Mouse (Mus musculus): ENCODE measurements around the gene Vdac2. TPM values are rescaled to one million over a fixed set of nuclear protein-coding genes. Genes with fewer than 3 reads are reported as not detected.

Gene Vdac2
- 195 TPM for polyA plus RNA-seq (2017; shearing (Covaris generic))

DNA sequence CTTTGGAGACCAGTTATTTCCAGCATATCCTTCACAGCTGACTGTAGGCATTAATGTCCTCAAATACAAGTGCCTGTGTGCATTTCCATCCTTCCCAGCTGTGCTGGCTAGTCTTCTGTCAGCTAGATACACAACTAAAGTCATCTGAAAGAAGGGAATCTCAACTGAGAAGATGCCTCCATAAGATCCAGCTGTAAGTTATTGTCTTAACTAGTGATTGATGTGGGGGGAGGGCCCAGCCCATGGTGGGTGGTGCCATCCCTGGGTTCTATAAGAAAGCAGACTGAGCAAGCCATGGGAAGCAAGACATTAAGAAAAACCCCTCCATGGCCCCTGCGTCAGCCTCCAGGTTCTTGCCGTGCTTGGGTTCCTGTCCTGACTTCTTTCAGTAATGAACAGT lies at the start of gene Vdac2:
TSS of gene Vdac2 (plus strand) at position 301 of the 400 bp plus-strand sequence.

GRCm38 (mm10) chr14:21848166-21849154 lies 23.4 kb downstream of the Vdac2 start, which contains the start of gene Comtd1:
Comtd1 (minus strand) TSS chr14:21848977.

Other genes with a start within 250 kb of the Vdac2 start
- gene Dupd1, start 110.7 kb upstream of the Vdac2 start, polyA plus RNA-seq (2017; shearing (Covaris generic)) = not detected
- 6.4 TPM for gene Samd8, start 74.7 kb upstream of the Vdac2 start, polyA plus RNA-seq (2017; shearing (Covaris generic))
- not detected for gene Dusp13, start 74.1 kb upstream of the Vdac2 start, polyA plus RNA-seq (2017; shearing (Covaris generic))
- 35.2 TPM for gene Comtd1, start 23.7 kb downstream of the Vdac2 start, polyA plus RNA-seq (2017; shearing (Covaris generic))
- not detected for gene Zfp503, start 164.4 kb downstream of the Vdac2 start, polyA plus RNA-seq (2017; shearing (Covaris generic))
- not detected for gene Lrmda, start 194.5 kb downstream of the Vdac2 start, polyA plus RNA-seq (2017; shearing (Covaris generic))